Mouse (Mus musculus) central nervous system, embryonic 11.5 days (tissue): ENCODE data around the gene Asb3. TPM values are rescaled to one million over a fixed set of nuclear protein-coding genes. Genes with fewer than 3 reads are reported as not detected.

ENCODE experiments used
- polyA plus RNA-seq: library from polyadenylated mRNA; depleted of rRNA; stranded (reverse); fragments of >200 nt; gene quantifications from 2 replicates; pipeline ENCODE4 v1.2.3, GENCODE M21; 2012; rRNA removed

Asb3 gene
- 9.9 and 16.7 TPM in 2 replicates for polyA plus RNA-seq

GRCm38 (mm10) chr11:30885171-30885871 lies at the start of gene Asb3, which contains the start of gene Gpr75:
Asb3 (plus strand) TSS chr11:30885416.
Gpr75 (plus strand) TSS chr11:30885358.

GRCm38 (mm10) chr11:30954279-30954725 lies 69.1 kb downstream of the Asb3 start, which contains the start of gene Erlec1:
Erlec1 (minus strand) TSS chr11:30954335.

GRCm38 (mm10) chr11:30985877-30986624 lies 100.8 kb downstream of the Asb3 start, which contains the start of gene Chac2:
Chac2 (minus strand) TSS chr11:30986350.

Other genes with a start within 250 kb of the Asb3 start
- 9.0 and 9.7 TPM in 2 replicates for gene Acyp2, start 235.8 kb upstream of the Asb3 start, polyA plus RNA-seq
- gene Psme4, start 113.7 kb upstream of the Asb3 start, polyA plus RNA-seq: 53.3 and 66.9 TPM in 2 replicates
- gene Gpr75, start 58 bp upstream of the Asb3 start, polyA plus RNA-seq: 0.62 and 1.1 TPM in 2 replicates
- gene Erlec1, start 68.9 kb downstream of the Asb3 start, polyA plus RNA-seq: 19.9 and 25.9 TPM in 2 replicates
- 4.2 and 5.4 TPM in 2 replicates for gene Chac2, start 100.9 kb downstream of the Asb3 start, polyA plus RNA-seq